Mouse (Mus musculus) E14TG2a.4 (cell line): ENCODE results near the gene A930033H14Rik.

Source experiments
- H3K27me3 ChIP-seq: 2 replicates; pipeline ENCODE4 v1.6.1; 2014; ENCODE audit warnings: low read length, control low read depth; ENCODE audit not compliant: insufficient read depth
- H3K36me3 ChIP-seq: 2 replicates; pipeline ENCODE4 v1.6.1; 2014; ENCODE audit warnings: low read length, control low read depth; ENCODE audit not compliant: insufficient read depth
- H3K4me1 ChIP-seq: replicated peaks from 2 replicates; pipeline ENCODE4 v1.6.1; 2014; ENCODE audit warnings: low read depth, low read length, control low read depth
- H3K4me3 ChIP-seq: replicated peaks from 2 replicates; pipeline ENCODE4 v1.5.1; 2014; ENCODE audit warnings: mild to moderate bottlenecking, low read length
- H3K9me3 ChIP-seq: 2 replicates; pipeline ENCODE4 v1.6.1; 2014; ENCODE audit warnings: low read length, control low read depth
- CTCF ChIP-seq: conservative IDR thresholded peaks from 2 replicates; pipeline ENCODE4 v1.5.1; 2014; ENCODE audit warnings: low read length
- NANOG ChIP-seq: IDR thresholded peaks from 2 replicates; pipeline ENCODE4 v1.6.1; 2014; ENCODE audit warnings: borderline replicate concordance, low read length, mixed read lengths
- POU5F1 ChIP-seq: IDR thresholded peaks from 2 replicates; pipeline ENCODE4 v1.6.1; 2014; ENCODE audit warnings: low read length, borderline replicate concordance

Gene A930033H14Rik

DNA sequence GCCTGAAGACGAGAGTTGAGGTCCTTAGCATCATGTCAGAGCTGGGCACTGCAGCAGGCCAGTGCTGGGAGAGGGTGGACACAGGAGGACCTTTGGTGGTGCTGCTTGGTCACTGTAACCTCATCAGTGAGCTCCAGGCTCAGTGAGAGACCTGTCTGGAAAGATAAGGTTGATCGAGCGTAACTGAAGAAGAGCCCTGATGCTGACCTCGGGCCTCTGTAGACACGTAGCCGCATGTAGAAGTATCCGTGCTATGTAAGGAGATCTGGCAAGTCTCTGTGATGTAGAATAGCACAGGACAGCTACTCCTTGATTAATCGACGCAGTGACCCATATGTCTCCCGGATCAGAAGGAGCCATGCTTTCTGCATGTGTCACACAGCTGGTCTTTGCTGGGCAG, 19.2 kb downstream of the A930033H14Rik start:
- H3K4me1 ChIP-seq = no peaks in the 10 kb centered on the region
- TF ChIP-seq POU5F1 (no peak), NANOG (no peak), CTCF (no peak)
- H3K4me3 ChIP-seq = no peak overlapping the region
- H3K9me3 ChIP-seq = no peaks in the 10 kb centered on the region
- H3K27me3 ChIP-seq = no peaks in the 10 kb centered on the region
- H3K36me3 ChIP-seq = no peaks in the 10 kb centered on the region

DNA sequence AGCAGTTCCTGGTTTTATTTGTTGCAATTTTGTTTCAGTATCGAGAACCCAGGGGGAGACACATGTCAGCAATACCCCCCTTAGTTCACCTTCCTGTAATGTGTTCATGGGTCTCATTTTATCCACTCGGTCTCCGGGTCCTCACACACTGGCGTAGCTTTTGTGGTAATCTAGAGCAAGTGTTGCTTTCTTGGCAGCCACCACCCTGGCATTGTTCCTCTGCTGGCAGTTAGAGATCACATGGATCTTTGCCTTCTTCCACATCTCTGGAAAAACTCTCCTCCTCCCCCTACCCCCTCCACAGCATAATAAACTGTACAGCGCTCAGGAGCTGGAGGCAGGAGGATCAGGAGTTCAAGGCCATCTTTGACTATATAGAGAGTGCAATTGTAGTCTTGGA, 20.6 kb downstream of the A930033H14Rik start:
- Histone ChIP-seq H3K36me3 (no peaks in the 10 kb centered on the region), H3K9me3 (no peaks in the 10 kb centered on the region), H3K27me3 (no peaks in the 10 kb centered on the region), H3K4me1 (no peaks in the 10 kb centered on the region), H3K4me3 (no peak overlapping the region)
- TF ChIP-seq POU5F1 = no peak
- no peak for TF ChIP-seq NANOG
- TF ChIP-seq CTCF = no peak

DNA sequence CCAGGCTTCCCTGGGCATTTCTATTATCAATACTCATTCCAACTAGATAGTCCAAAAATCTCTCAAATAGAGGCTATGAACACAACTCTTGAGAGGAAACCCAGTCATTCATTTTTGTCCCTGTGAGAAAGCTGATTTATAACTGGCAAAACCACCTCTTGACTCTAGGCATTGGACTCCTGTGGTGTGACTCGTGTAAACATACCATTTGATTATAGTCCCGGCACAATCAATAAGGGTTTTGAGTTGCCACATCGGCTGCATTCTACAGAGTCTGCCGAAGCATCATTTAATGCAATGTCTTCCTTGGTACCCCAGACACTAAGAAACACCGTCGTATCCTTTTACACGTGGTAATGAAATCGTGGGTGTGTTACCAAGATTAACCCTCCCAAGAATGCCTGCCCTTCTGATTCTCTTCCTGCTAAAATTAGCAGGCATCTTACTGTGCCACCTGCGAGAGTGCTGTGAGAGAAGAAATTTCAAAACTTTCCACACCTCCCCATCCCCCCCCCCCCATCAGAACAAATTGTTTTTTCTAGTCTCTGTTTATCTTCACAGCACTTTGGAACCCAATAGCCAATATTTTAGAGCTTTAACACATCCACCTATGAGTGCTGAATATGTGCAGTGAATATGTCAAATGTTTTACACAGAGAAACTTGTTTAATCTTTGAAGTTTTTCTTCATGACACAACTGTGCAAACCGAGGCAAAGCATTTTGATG, 22.3 kb downstream of the A930033H14Rik start:
- no peaks in the 10 kb centered on the region for H3K4me1 ChIP-seq
- no peaks in the 10 kb centered on the region for H3K9me3 ChIP-seq
- TF ChIP-seq POU5F1 (no peak), CTCF (no peak), NANOG (no peak)
- no peak overlapping the region for H3K4me3 ChIP-seq
- no peaks in the 10 kb centered on the region for H3K27me3 ChIP-seq
- H3K36me3 ChIP-seq = no peaks in the 10 kb centered on the region

DNA sequence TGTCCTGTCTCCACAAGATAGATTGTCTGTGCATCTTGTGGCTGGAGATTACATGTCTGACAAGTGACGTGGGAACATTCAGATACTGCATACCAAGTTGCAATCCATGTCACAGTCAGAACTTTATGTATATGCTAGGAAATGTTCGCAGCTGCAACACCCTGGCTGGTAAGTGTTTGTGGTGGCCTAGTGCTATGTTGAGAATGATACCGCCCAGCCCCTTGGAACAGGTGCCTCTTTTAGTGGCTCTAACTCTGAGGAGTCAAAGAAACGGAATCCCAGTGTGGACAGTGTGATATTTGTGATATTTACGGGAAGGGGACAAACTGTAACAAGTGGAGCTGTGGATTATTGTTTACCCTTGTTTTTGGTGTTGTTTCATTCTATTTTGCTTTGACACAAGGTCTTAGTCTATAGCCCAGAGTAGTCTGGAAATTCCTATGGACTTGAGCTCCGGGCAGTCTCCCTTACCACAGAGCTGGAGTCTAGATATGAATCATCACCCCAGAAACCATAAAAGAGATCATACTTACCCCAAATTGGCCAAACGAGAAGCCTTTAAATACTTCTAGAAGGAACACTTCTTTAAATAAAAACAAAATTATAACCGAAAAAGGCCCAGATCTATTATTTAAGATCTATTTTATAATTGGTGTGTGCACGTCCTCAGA, 25.0 kb downstream of the A930033H14Rik start:
- Histone ChIP-seq H3K36me3 (no peaks in the 10 kb centered on the region), H3K4me3 (no peak overlapping the region), H3K27me3 (no peaks in the 10 kb centered on the region; the same call in 1 of the 2 replicates), H3K4me1 (no peaks in the 10 kb centered on the region), H3K9me3 (no peaks in the 10 kb centered on the region)
- no peak for TF ChIP-seq NANOG
- no peak for TF ChIP-seq POU5F1
- TF ChIP-seq CTCF = no peak

DNA sequence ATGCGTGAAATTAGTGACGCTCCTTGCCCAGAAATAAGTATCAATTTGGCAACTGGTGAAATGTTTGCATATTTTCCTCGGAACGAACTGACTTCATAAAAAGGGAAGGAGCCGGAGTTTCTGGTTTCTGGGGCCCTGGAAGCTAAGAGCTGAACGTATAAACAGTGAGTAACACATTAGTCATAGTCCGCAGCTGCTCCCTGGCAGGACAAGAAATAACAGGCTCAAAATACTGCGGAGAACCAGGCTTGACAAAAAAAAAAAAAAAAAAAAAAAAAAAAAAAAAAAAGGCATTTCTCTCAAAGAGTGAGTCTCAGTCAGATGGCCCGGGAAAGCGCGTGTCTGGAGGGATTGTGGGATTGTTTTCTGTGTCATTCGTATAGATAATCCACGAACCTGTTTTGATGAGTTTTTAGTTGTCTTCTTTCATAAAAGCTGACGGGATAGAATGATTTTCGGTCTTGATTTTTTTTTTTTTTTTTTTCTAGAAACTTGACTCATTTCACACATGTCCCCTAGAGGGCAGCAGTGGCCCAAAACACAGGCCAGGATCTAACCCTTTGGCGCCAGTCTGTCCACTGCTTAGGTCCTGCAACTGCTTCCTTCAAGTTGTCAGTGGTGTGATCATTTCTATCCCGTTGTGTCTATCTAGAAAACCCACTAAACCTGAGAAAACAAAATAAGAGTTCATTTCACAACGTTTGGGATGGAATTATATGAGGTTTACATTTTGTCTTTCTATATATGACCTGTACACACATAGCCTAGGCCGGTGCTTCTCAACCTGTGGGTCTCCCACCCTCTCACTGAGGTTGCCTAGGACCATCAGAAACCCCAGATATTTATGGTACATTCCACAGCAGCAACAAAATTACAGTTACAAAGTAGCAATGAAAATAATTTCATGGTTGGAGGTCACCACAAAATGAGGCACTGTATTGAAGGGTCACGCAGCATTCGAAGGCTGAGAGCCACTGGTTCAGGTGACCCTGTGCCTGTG, 26.7 kb downstream of the A930033H14Rik start:
- Histone ChIP-seq H3K36me3 (no peaks in the 10 kb centered on the region), H3K4me1 (no peaks in the 10 kb centered on the region), H3K9me3 (no peaks in the 10 kb centered on the region), H3K27me3 (no peaks in the 10 kb centered on the region; the same call in 1 of the 2 replicates), H3K4me3 (no peak overlapping the region)
- TF ChIP-seq NANOG (no peak), CTCF (peak; percentile 53)

DNA sequence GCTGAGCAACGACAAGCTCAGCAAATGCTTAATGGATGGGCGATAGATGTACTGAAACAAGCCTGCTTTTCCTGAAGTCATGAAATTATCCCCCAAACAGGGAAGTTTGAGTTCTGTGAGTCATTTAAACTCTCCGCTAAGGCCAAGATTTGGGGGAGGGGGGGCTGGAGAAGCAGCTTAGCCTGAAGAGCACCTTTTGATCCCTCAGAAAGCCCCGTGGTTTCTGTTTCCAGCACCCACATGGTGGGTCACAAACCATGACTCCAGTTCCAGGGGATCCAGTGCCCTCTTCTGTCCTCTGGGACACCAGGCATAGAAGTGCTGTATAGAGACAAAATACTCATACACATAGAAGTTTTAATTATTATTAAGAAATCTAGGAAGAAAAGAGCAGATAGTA, 27.5 kb downstream of the A930033H14Rik start:
- TF ChIP-seq CTCF (no peak), NANOG (no peak), POU5F1 (no peak)
- Histone ChIP-seq H3K9me3 (no peaks in the 10 kb centered on the region), H3K27me3 (no peaks in the 10 kb centered on the region; the same call in 1 of the 2 replicates), H3K4me3 (no peak overlapping the region), H3K4me1 (no peaks in the 10 kb centered on the region), H3K36me3 (no peaks in the 10 kb centered on the region)

DNA sequence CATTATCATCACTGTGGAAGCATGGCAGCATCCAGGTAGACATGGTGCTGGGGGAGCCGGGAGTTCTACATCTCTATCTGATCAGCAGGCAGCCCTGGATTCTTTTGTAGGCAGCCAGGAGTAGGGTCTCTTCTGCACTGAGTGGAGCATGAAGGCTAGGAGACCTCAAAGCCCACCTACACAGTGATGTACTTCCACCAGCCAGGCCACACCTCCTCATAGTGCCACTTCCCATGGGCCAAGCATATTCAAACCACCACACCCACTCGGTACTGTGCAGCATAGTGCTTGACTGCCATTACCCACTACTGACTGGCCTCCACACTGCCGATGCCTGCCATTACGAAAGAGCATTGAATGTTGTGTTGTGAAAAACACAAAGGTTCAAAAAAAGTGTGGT, 28.0 kb downstream of the A930033H14Rik start:
- H3K4me1 ChIP-seq = no peaks in the 10 kb centered on the region
- H3K9me3 ChIP-seq = no peaks in the 10 kb centered on the region
- TF ChIP-seq NANOG (no peak), CTCF (no peak), POU5F1 (no peak)
- no peak overlapping the region for H3K4me3 ChIP-seq
- H3K27me3 ChIP-seq = no peaks in the 10 kb centered on the region; the same call in 1 of the 2 replicates
- no peaks in the 10 kb centered on the region for H3K36me3 ChIP-seq

DNA sequence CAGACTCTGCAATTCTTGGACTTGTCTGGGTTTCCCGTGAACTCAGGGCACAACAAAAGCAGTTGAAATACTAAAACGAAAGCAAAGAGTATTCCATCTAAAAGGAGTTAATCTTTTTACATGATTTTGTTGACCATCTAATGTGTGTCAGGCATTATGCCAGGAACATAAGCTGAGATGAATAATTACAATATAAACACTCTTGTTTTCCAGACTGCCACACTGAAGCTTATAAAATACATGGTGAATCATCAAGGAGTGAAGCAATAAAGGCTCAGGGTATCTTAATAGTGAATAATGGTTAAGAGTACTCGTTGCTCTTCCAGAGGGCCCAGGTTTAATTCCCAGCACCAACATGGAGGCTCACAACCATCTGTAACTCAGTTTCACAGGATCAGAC, 31.9 kb downstream of the A930033H14Rik start:
- no peaks in the 10 kb centered on the region for H3K4me1 ChIP-seq
- no peak overlapping the region for H3K4me3 ChIP-seq
- H3K9me3 ChIP-seq = no peaks in the 10 kb centered on the region
- H3K36me3 ChIP-seq = no peaks in the 10 kb centered on the region
- H3K27me3 ChIP-seq = no peaks in the 10 kb centered on the region; the same call in 1 of the 2 replicates
- TF ChIP-seq POU5F1 (no peak), CTCF (no peak), NANOG (no peak)
